Mouse (Mus musculus): ENCODE results near the gene Faf2. TPM values are rescaled to one million over a fixed set of nuclear protein-coding genes. Genes with fewer than 3 reads are reported as not detected.
A peak's percentile ranks its signal among the peaks of the same experiment; 100 is the strongest.

The Faf2 gene
- total and polyA plus RNA-seq, 3 experiments = 31.4 to 39.3 TPM; not detected in 1

- DNase-seq (ENCODE audit: low read depth, low spot score) = peak; percentile 26
- Histone ChIP-seq H3K9ac (ENCODE audit: control insufficient read depth, low read depth, low read length, poor library complexity, severe bottlenecking) (peak overlapping the region; percentile 90), H3K9me3 (replicated peaks; ENCODE audit: insufficient read depth, low read length) (no peaks in the 10 kb centered on the region), H3K4me3 (ENCODE audit: control insufficient read depth in 1 of 2, insufficient read depth in 1 of 2, low read depth in 2 of 2, low read length in 2 of 2) (peak overlapping the region; percentile 79 to 87), H3K79me2 (ENCODE audit: control insufficient read depth, insufficient read depth, low read length, poor library complexity) (peaks cover 44% of the 10 kb centered on the region), H3K4me1 (ENCODE audit: control insufficient read depth in 1 of 2, insufficient read depth in 2 of 2, low read length in 2 of 2) (peaks cover 4 to 26% of the 10 kb centered on the region in 2 experiments), H3K27ac (ENCODE audit: control insufficient read depth, low read depth, low read length) (peak overlapping the region; percentile 63), H3K27me3 (ENCODE audit: control insufficient read depth in 1 of 2, insufficient read depth in 2 of 2, low read length in 2 of 2) (no peaks in the 10 kb centered on the region), H3K36me3 (ENCODE audit: control insufficient read depth in 1 of 2, insufficient read depth in 2 of 2, low read length in 2 of 2) (peaks cover 7 to 24% of the 10 kb centered on the region in 2 experiments; a peak in 3 of 4 replicates)
- TF ChIP-seq HCFC1 (IDR thresholded peaks at IDR 0.05; ENCODE audit: low read depth, low read length) (no peak), GABPA (IDR thresholded peaks at IDR 0.05; ENCODE audit: low read depth, low read length) (no peak), CHD2 (IDR thresholded peaks at IDR 0.05; ENCODE audit: low read length) (no peak), MXI1 (IDR thresholded peaks at IDR 0.05; ENCODE audit: low read depth, low read length) (no peak), KAT2A (conservative IDR thresholded peaks at IDR 0.05; ENCODE audit: low read depth, low read length) (no peak), NELFE (IDR thresholded peaks at IDR 0.05; ENCODE audit: low read depth, low read length) (no peak), POLR2A (IDR thresholded peaks at IDR 0.05; ENCODE audit: control insufficient read depth in 1 of 2, insufficient read depth in 1 of 2, low read depth in 1 of 2, low read length in 2 of 2, poor library complexity in 1 of 2) (no peak), TCF12 (IDR thresholded peaks at IDR 0.05; ENCODE audit: low read depth, low read length) (no peak), NRF1 (IDR thresholded peaks at IDR 0.05; ENCODE audit: insufficient read depth, low read depth, low read length, poor library complexity, severe bottlenecking) (no peak), MEF2A (IDR thresholded peaks at IDR 0.05; ENCODE audit: extremely low read depth, insufficient replicate concordance, low read depth, low read length, poor library complexity, severe bottlenecking) (no peak), JUND (IDR thresholded peaks at IDR 0.05; ENCODE audit: low read depth, low read length) (no peak), MAX (IDR thresholded peaks at IDR 0.05; ENCODE audit: low read length) (no peak), ETS1 (IDR thresholded peaks at IDR 0.05; ENCODE audit: low read depth, low read length) (no peak), POLR2AphosphoS5 (IDR thresholded peaks at IDR 0.05; ENCODE audit: borderline replicate concordance, low read depth, low read length) (no peak), EP300 (IDR thresholded peaks at IDR 0.05; ENCODE audit: low read depth in 1 of 2, low read length in 2 of 2) (no peak), ZKSCAN1 (IDR thresholded peaks at IDR 0.05; ENCODE audit: low read depth, low read length) (no peak), BHLHE40 (IDR thresholded peaks at IDR 0.05; ENCODE audit: borderline replicate concordance, low read depth, low read length) (no peak)
Measured at GRCm38 (mm10) chr13:54686139-54687053, 64.8 kb downstream of the Faf2 start.

GRCm38 (mm10) chr13:54687096-54687495 lies 65.5 kb downstream of the Faf2 start:
- H3K27ac ChIP-seq (ENCODE audit: control insufficient read depth, low read depth, low read length) = peak overlapping the region; percentile 63
- H3K36me3 ChIP-seq (ENCODE audit: control insufficient read depth in 1 of 2, insufficient read depth in 2 of 2, low read length in 2 of 2) = peaks cover 4 to 31% of the 10 kb centered on the region in 2 experiments; a peak in 3 of 4 replicates
- H3K9ac ChIP-seq (ENCODE audit: control insufficient read depth, low read depth, low read length, poor library complexity, severe bottlenecking) = peak overlapping the region; percentile 90
- H3K4me3 ChIP-seq (ENCODE audit: control insufficient read depth in 1 of 2, insufficient read depth in 1 of 2, low read depth in 2 of 2, low read length in 2 of 2) = peak overlapping the region; percentile 79 to 87
- peaks cover 50% of the 10 kb centered on the region for H3K79me2 ChIP-seq (ENCODE audit: control insufficient read depth, insufficient read depth, low read length, poor library complexity)
- peak; percentile 89 for DNase-seq (ENCODE audit: low read depth, low spot score)
- TF ChIP-seq POLR2A (IDR thresholded peaks at IDR 0.05; ENCODE audit: control insufficient read depth in 1 of 2, insufficient read depth in 1 of 2, low read depth in 1 of 2, low read length in 2 of 2, poor library complexity in 1 of 2) = 0 out of 4 replicates have a peak, but pooled peaks of 1 of the 2 experiments have one; percentile 26
- peak; percentile 96 for TF ChIP-seq MYC (IDR thresholded peaks at IDR 0.05; ENCODE audit: low read depth, low read length)
- peak; percentile 63; the same call in 1 of the 2 replicates for TF ChIP-seq UBTF (IDR thresholded peaks at IDR 0.05; ENCODE audit: borderline replicate concordance, insufficient read depth, low read depth, low read length)
- peak; percentile 64 for TF ChIP-seq HCFC1 (IDR thresholded peaks at IDR 0.05; ENCODE audit: low read depth, low read length)
- TF ChIP-seq SIN3A (IDR thresholded peaks at IDR 0.05; ENCODE audit: low read length) = peak; percentile 100
- TF ChIP-seq ELF1 (IDR thresholded peaks at IDR 0.05; ENCODE audit: low read depth, low read length) = peak; percentile 76
- peak; percentile 47 for TF ChIP-seq ETS1 (IDR thresholded peaks at IDR 0.05; ENCODE audit: low read depth, low read length)
- TF ChIP-seq ZNF384 (IDR thresholded peaks at IDR 0.05; ENCODE audit: low read depth, low read length) = no peak
- peak; percentile 62; the same call in 1 of the 2 replicates for TF ChIP-seq USF1 (IDR thresholded peaks at IDR 0.05; ENCODE audit: low read depth, low read length)
- TF ChIP-seq POLR2AphosphoS2 (IDR thresholded peaks at IDR 0.05; ENCODE audit: low read length) = no peak
- TF ChIP-seq NELFE (IDR thresholded peaks at IDR 0.05; ENCODE audit: low read depth, low read length) = peak; percentile 5; the same call in 1 of the 2 replicates
- TF ChIP-seq ZKSCAN1 (IDR thresholded peaks at IDR 0.05; ENCODE audit: low read depth, low read length) = no peak
- peak; percentile 99 for TF ChIP-seq MXI1 (IDR thresholded peaks at IDR 0.05; ENCODE audit: low read depth, low read length)
- peak; percentile 97 for TF ChIP-seq MAX (IDR thresholded peaks at IDR 0.05; ENCODE audit: low read length)
- H3K9me3 ChIP-seq (replicated peaks; ENCODE audit: insufficient read depth, low read length) = no peaks in the 10 kb centered on the region
- no peaks in the 10 kb centered on the region for H3K27me3 ChIP-seq (ENCODE audit: control insufficient read depth in 1 of 2, insufficient read depth in 2 of 2, low read length in 2 of 2)
- H3K4me1 ChIP-seq (ENCODE audit: control insufficient read depth in 1 of 2, insufficient read depth in 2 of 2, low read length in 2 of 2) = peaks cover 7 to 33% of the 10 kb centered on the region in 2 experiments
